Mouse (Mus musculus): ENCODE results near the gene Mtfp1.
"Not testable (repeated sequence)": the region's sequence is repeated elsewhere in the genome, so short reads cannot be mapped to it uniquely, and the experiment has no call there.

Mtfp1 gene

GRCm38 (mm10) chr11:4114541-4114940 is 19.3 kb upstream of the Mtfp1 start:
- not testable (repeated sequence) for DNase-seq

- no peak for DNase-seq
Observed at GRCm38 (mm10) chr11:4113970-4114369, 18.7 kb upstream of the Mtfp1 start.

DNA sequence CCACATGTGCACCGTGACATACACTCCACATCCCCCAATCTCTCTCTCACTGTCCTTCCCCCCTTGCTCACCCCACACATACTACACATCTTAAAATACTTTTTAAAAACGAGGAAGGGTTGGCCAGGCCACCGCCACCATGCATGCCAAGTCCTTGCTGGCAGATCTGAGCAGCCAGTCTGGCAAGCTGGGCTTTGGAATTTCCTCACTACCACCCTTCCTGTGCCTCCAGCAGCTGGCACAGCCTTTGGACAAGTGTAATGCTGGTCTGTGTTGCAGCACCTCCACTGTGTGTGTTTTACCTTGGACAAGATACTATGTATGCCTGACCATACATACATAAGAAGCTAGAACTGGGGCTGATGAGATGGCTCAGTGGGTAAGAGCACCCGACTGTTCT is 18.3 kb upstream of the Mtfp1 start:
- no peak for DNase-seq

- DNase-seq = no peak
Observed at GRCm38 (mm10) chr11:4112861-4113260, 17.6 kb upstream of the Mtfp1 start.

- no peak for DNase-seq
Observed at GRCm38 (mm10) chr11:4112033-4112432, 16.8 kb upstream of the Mtfp1 start.

DNA sequence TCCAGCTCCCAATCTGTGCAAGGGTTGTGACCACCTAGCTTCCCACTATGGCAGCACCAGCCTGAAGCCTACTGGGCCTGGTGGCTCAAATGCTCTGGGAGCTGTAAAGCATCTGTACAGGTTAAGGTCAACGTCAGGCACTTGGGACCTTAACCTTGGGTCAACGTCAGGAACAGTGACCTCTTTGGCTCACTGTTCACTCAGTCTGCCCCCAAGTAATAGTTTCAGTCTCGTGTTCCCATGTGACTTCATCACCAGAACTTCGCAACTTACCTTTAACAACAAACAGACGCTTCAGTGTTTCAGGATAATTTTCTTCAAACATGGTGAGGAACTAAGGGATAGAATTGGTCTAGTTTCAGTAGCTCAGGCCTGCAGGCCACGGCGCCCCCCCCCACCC is 13.4 kb upstream of the Mtfp1 start:
- DNase-seq = no peak

DNA sequence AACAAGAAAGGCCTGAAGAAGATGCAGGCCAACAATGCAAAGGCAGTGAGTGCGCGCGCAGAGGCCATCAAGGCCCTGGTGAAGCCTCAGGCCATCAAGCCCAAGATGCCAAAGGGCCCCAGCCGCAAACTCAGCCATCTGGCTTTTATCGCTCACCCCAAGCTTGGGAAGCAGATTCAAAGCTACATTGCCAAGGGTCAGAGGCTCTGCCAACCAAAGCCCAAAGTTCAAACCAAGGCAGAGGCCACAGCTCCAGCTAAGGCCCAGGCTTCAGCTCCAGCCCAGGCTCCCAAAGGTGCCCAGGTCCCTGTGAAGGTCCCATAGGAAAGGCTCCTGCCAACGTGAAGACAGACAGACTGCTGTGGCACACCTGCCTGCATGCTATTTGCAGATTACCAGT is 12.7 kb upstream of the Mtfp1 start:
- not testable (repeated sequence) for DNase-seq

- DNase-seq = no peak
Observed at GRCm38 (mm10) chr11:4105444-4105843, 10.2 kb upstream of the Mtfp1 start.

GRCm38 (mm10) chr11:4104989-4105388 is 9.7 kb upstream of the Mtfp1 start:
- no peak for DNase-seq

GRCm38 (mm10) chr11:4103522-4103921 is 8.3 kb upstream of the Mtfp1 start:
- no peak for DNase-seq

DNA sequence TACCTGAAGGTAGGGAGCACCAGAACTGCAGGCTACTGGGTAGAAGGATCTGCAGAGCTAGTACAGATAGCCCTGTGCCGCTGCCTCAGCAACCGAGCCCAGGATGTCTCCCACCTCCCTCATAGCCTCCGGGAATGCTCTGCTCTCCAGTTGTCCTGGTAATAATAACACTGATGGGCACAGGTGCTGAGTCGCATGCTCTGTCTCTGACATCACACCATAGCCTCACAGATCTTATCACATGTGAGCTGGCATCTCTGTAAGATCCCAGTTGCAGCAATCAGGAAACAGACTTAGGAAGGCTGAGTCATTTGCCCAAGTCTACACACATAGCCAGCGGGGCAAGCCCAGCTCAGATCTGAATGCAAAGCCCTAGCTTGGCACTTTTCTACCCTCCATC is 6.6 kb upstream of the Mtfp1 start:
- DNase-seq = no peak

- DNase-seq = no peak
Observed at GRCm38 (mm10) chr11:4099447-4099846, 4.2 kb upstream of the Mtfp1 start.

DNA sequence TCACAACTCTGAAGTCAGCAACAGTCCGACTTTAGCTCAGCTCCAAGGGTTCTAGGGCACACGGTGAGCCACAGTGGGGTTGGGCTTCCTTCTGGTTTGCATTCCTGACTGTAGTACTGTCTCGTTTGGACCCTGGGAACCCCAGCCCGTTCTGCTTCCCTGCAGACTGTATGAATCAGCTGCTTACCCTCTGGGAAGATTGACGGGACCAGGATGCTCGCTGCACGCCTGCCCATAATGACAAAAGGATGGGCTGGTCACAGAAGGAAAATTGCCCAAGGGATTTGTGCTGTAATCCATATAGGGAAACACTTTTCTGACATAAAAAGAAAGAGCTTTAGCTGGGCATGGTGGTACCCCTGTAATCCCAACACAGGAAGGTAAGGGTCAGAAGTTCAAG is 3.6 kb upstream of the Mtfp1 start:
- DNase-seq = no peak

DNA sequence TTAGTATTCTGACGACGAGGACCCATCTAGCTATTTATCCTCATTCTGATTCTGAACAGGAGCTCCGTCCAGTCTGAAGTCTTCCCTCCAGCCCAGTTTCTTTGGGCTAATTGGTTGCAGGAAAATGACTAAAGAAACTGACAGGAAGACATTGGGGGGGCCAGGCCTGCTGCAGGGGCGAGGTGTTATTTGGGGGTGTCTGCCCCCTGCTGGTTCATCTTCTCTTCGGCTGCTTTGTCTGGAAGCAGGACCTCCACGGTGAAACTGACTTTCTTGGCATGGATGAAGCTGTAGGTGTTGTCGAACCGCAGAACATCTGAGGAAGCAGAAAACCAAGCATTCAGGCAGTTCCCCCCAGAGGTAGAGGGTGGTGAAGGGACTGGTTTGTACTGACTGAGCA is 2.9 kb upstream of the Mtfp1 start:
- DNase-seq = no peak

- DNase-seq = no peak
Observed at GRCm38 (mm10) chr11:4097091-4097621, 1.9 kb upstream of the Mtfp1 start.

- DNase-seq = peak; percentile 96
Observed at GRCm38 (mm10) chr11:4096054-4096984, 1.1 kb upstream of the Mtfp1 start.

DNA sequence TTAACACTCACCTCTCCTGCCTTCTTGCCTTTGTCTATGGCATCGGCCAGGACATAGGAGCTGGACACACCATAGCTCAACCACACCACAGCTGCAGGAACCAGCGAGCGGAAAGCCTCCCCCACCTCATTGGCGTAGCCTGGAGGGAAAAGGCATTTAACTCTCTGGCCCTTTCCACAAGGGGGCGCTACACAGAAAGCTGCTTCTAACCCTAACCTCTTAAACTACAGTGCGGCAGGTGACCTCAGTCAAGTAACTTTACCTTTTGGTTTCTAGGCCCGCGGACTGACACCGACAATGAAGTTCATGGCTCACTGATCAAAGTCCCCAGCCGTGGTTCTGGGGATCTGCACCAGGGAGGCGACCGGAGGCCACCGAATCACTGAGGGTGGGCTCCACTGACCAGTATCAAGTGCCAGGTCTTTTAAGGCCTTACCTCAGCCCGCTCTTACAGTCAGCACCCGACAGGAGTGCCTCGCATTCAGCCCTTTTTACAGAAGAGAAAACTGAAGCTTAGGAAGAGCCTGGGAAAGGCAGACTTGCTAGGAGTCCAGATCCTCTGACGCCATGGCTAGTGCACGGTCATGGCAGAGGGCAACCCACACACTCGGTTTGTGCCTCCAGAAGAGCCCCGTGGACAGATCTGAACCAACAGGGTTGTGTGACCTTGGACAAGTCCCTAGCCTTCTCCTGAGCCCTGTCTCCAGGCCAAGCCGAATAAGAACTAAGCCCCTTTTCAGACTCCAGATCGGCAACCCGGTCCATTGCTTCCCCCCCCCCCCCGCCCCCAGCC is 671 bp downstream of the Mtfp1 start:
- peak; percentile 82 for DNase-seq

DNA sequence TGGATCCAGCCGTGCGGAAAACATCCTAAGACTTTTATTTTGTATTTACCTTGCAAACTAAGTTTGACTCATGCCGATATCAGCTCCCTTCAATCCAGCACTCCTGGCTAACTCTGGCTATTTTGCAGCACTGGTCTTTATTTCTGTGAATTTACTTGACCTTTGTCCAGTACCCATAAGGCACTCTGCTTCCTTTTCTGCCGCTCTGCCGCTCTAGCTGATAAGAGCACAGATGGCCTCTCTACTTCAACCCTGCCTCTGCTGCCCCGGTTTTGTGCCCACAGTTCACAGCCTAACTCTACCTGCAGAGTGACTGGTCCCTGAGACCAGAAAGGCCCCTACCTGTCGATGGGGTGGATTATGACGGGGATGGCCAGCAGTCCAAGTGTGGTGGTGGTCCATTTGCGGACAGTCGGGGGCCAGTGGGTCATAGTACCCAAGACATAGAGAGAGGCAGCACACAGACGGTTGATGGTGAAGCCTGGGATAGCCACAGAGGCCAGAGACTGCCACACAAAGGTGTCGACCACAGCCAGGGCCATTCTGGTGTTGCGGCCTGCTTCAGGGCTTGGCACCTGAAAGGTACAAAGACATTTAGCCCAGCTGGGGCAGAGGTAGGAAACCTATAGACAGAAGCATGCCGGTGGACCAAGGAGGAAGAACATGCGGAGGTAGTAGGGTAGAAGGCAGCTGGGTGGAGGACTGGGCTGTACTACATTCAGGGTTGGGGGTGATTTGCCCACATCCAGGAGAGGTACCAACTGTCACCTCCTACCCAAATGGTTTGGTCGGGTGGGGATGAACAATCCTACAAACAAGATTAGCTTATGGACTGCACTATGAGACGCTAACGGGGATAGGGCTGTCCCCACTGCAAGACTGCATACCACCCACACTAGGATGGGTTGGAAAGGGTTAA is 1.5 kb downstream of the Mtfp1 start:
- DNase-seq = no peak

DNA sequence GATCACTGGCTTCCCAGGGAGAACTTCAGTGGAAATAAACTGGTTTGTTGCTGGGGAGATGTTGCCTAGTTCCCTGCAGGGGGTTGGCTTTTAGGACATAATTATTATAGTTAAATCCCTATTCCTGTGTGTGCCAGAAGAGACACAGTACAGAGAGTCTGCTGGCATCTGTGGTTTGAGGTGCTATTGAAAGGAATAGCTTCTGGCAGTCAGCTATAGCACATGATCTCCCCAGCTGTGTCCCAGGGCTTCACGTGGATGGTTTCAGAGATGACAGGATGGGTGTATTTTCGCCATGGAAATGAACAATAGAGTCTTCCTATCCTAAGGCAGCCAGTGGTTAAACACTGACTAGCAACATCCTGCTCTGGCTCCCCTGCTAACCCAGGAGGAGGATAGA is 8.0 kb downstream of the Mtfp1 start:
- DNase-seq = no peak

- no peak for DNase-seq
Observed at GRCm38 (mm10) chr11:4086246-4086645, 9.0 kb downstream of the Mtfp1 start.

DNA sequence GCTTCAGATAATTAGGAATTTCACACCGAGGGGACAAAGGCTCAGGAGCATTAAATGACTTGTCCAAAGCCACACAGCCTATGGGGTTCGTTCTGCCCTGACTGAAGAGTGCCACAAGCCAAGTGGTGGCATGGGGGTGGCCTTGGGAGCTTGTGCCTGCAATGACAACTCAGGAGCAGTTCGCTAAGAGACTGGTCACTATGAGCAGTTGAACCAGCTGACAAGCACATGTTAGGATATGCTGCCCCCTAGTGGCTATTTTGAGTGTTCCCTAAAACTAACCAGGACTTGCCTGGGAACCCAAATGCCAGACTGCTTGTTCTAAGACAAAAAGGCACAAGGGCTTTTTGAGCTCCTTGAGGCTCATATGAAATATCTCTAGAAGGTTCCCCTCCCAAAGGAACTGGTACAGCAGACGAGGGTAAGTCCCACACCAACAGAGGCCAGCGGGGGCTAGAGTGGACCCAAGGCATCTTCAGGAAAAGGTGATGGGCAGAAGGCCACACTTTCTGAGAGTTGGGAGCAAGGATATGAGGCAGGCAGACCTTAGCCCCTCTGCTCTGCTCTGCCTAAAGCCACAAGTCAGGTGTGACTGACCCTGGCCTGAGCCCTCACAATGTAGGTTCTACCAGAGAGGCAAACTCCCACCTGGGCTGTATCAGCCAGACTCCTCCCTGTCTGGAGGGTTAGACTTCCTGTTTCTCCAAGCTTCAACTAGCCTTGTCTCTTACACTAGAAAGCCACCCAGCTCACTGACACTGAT is 11.7 kb downstream of the Mtfp1 start:
- DNase-seq = peak; percentile 55

- peak; percentile 83 for DNase-seq
Observed at GRCm38 (mm10) chr11:4080219-4080618, 15.0 kb downstream of the Mtfp1 start.
